Mouse (Mus musculus) liver, embryonic 14.5 days (tissue): Measurements from ENCODE around the gene Apoc1. TPM values are rescaled to one million over a fixed set of nuclear protein-coding genes. Genes with fewer than 3 reads are reported as not detected.

Source experiments
- ATAC-seq: fragments of 200-750 bp; cut with Nextera tagmentation; 2 replicates; pipeline ENCODE4 v1.8.0; 2017; ENCODE audit warnings: moderate number of reproducible peaks, mild to moderate bottlenecking, moderate library complexity; ENCODE audit not compliant: insufficient read depth
- DNase-seq, 3 experiments: peaks; one replicate each; pipeline ENCODE4 v3.0.0-alpha.2; 2012 to 2013; ENCODE audit warnings: low read depth in 3 of 3, low spot score in 3 of 3
- H3K27ac ChIP-seq: fragments of 300-500 bp; sonication (generic); 2 replicates; pipeline ENCODE4 v1.5.1; 2014; ENCODE audit warnings: moderate library complexity, mild to moderate bottlenecking, control low read depth, inconsistent platforms
- H3K27me3 ChIP-seq: fragments of 300-500 bp; sonication (generic); 2 replicates; pipeline ENCODE4 v1.6.1; 2014; ENCODE audit warnings: mild to moderate bottlenecking, low read length, moderate library complexity; ENCODE audit not compliant: control insufficient read depth, insufficient read depth
- H3K36me3 ChIP-seq: fragments of 300-500 bp; sonication (generic); replicated peaks from 2 replicates; pipeline ENCODE4 v1.6.1; 2014; ENCODE audit warnings: low read depth; ENCODE audit not compliant: control insufficient read depth, insufficient read depth
- H3K4me1 ChIP-seq, 2 experiments: fragments of 200-500 bp in 1 of 2; fragments of 300-500 bp in 1 of 2; sonication (generic) in 1 of 2; replicated peaks; 2 replicates each; pipeline ENCODE4 v1.6.1; 2012 to 2014; ENCODE audit warnings: antibody characterized with exemption in 1 of 2, inconsistent platforms in 1 of 2, low read length in 1 of 2; ENCODE audit not compliant: control insufficient read depth in 2 of 2, insufficient read depth in 2 of 2
- H3K4me2 ChIP-seq: fragments of 300-500 bp; sonication (generic); 2 replicates; pipeline ENCODE4 v1.6.1; 2014; ENCODE audit warnings: low read depth, mild to moderate bottlenecking, control low read depth, moderate library complexity
- H3K4me3 ChIP-seq, 2 experiments: fragments of 200-500 bp in 1 of 2; fragments of 300-500 bp in 1 of 2; sonication (generic) in 1 of 2; 2 replicates each; pipeline ENCODE4 v1.5.1; 2012 to 2014; ENCODE audit warnings: low read depth in 2 of 2, low read length in 2 of 2, mild to moderate bottlenecking in 2 of 2, control low read depth in 1 of 2, inconsistent platforms in 1 of 2, moderate library complexity in 1 of 2; ENCODE audit not compliant: insufficient read depth in 1 of 2
- H3K9ac ChIP-seq: fragments of 300-500 bp; sonication (generic); replicated peaks from 2 replicates; pipeline ENCODE4 v1.6.1; 2014; ENCODE audit warnings: mild to moderate bottlenecking, control low read depth, moderate library complexity
- H3K9me3 ChIP-seq: fragments of 300-500 bp; sonication (generic); 2 replicates; pipeline ENCODE4 v1.6.1; 2016; ENCODE audit warnings: low read length, mixed read lengths; ENCODE audit not compliant: control insufficient read depth
- CTCF ChIP-seq: IDR thresholded peaks from 2 replicates; pipeline ENCODE4 v1.5.1; 2016; ENCODE audit warnings: antibody characterized with exemption, low read depth, control low read depth
- EP300 ChIP-seq: IDR thresholded peaks from 2 replicates; pipeline ENCODE4 v1.6.1; 2016; ENCODE audit warnings: antibody characterized with exemption, low read depth
- WGBS: fragments of 180-500 bp; shearing (Covaris S2); extraction: QIAGEN DNeasy Blood & Tissue Kit; methylation state at CpG from one replicate; pipeline ENCODE4 v1.1.7; 2014; ENCODE audit not compliant: insufficient replicate concordance; 5-methylcytosine and 5-hydroxymethylcytosine counted together
- polyA plus RNA-seq, 2 experiments: library from polyadenylated mRNA; depleted of rRNA in 1 of 2; stranded (reverse) in 1 of 2; unstranded in 1 of 2; fragments of >200 nt; fragmentation: Nextera tagmentation in 1 of 2; extraction: Ambion mirVana in 1 of 2; gene quantifications; 2 replicates each; pipeline versions ENCODE4 v1.2.1 to v1.2.3; 2012 to 2014

Apoc1 gene
- polyA plus RNA-seq, 2 experiments: 204 to 390 TPM

DNA sequence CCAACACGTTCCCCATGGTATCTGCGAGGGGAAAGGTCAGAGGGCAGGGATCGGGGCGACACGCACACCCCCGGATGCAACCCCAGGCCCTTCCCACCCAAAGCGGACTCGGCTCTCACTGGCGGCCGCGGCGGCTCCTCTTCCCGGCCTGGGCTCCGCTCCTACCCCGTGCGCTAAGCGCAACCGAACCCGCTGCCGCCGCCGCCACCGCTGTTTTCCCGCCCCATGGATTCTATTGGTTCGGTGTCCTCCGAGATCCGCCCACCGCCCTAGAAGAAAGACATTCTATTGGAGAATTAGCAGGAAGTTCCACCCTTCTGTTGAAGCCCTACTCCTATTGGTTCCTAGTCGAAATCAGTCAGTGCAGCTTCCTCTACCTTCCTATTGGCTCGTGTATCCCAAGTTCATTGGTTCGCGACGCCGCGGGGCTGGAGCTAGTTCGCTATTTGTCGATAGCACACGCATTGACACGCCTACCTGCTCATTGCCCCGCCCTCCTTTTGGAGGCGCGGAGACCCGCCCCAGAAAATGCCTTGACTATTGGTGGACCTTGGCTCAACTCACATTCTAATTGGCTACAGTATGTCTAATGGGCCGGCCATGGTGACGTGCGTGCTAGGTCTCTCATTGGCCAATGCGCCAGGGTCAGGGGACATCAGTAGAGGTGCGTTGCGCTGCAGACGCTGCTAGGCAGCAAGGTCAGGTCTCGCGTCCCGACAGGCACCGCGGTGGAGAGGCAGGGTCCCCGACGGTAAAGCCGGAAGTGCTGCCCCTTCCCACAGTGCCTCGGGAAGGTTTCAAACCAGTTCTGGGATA lies 23.0 kb upstream of the Apoc1 start, which contains the start of gene Tomm40:
Gene Tomm40 (minus strand): TSS at position 200 of the 816 bp plus-strand sequence.
- peak; percentile 97 for ATAC-seq

DNA sequence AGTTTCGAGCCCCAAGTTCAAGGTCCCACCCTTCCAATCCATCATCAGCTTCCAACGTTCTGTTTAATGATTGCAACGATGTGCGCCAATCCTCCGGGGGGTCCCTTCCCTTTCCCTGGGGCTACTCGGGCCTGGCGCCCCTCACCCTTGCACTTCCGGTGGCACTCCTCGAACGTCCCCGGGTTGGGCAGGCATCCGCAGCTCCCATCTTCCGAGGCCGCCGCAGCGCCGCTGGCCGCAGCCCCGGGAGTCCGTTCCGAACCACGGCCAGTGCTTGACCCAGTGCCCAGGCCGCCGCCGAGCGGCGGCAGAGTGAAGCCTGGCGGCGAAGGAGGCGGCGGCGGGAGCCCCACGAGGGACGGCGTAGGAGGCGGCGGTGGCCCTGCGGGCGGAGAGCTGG lies 22.4 kb upstream of the Apoc1 start:
- H3K9ac ChIP-seq: peak overlapping the region; percentile 94
- under 1% methylated on average over 39 of the region's 39 CpGs for WGBS
- DNase-seq (no peak), ATAC-seq (no peak)
- H3K9me3 ChIP-seq: no peaks in the 10 kb centered on the region
- H3K4me3 ChIP-seq: peak overlapping the region; percentile 91 to 99
- H3K4me2 ChIP-seq: peak overlapping the region; percentile 98
- H3K4me1 ChIP-seq: peaks cover 14% of the 10 kb centered on the region in 2 experiments
- peak overlapping the region; percentile 31 for H3K27ac ChIP-seq
- TF ChIP-seq EP300 (no peak), CTCF (no peak)
- H3K36me3 ChIP-seq: peaks cover 25% of the 10 kb centered on the region
- H3K27me3 ChIP-seq: no peaks in the 10 kb centered on the region

More for the DNA sequence above, 23.0 kb upstream of the Apoc1 start, which contains the start of gene Tomm40:
- peak; percentile 100 for DNase-seq
- no peaks in the 10 kb centered on the region for H3K9me3 ChIP-seq
- H3K36me3 ChIP-seq: peaks cover 21% of the 10 kb centered on the region
- H3K27me3 ChIP-seq: no peaks in the 10 kb centered on the region
- H3K4me1 ChIP-seq: peaks cover 14% of the 10 kb centered on the region in 2 experiments
- TF ChIP-seq EP300 (no peak; the same call in 1 of the 2 replicates), CTCF (no peak)
- WGBS: under 1% methylated on average over 48 of the region's 59 CpGs
- peak within 1 kb of the TSS; percentile 94 for H3K9ac ChIP-seq
- H3K4me2 ChIP-seq: peak within 1 kb of the TSS; percentile 98
- peak within 1 kb of the TSS; percentile 74 for H3K27ac ChIP-seq
- peak within 1 kb of the TSS; percentile 91 to 99 for H3K4me3 ChIP-seq

GRCm38 (mm10) chr7:19713598-19713997 lies 21.1 kb upstream of the Apoc1 start:
- no peaks in the 10 kb centered on the region for H3K9me3 ChIP-seq
- TF ChIP-seq EP300: no peak
- TF ChIP-seq CTCF: no peak
- no peak overlapping the region for H3K27ac ChIP-seq
- no peaks in the 10 kb centered on the region for H3K27me3 ChIP-seq
- H3K4me2 ChIP-seq: no peak overlapping the region; the same call in 1 of the 2 replicates
- WGBS: 74% methylated on average over 9 of the region's 9 CpGs
- ATAC-seq (no peak), DNase-seq (no peak)
- no peak overlapping the region; a peak in 1 of 4 replicates for H3K4me3 ChIP-seq
- H3K36me3 ChIP-seq: peaks cover 35% of the 10 kb centered on the region
- H3K4me1 ChIP-seq: peaks cover 14% of the 10 kb centered on the region in 2 experiments
- H3K9ac ChIP-seq: no peak overlapping the region

GRCm38 (mm10) chr7:19713196-19713595 lies 20.7 kb upstream of the Apoc1 start:
- Histone ChIP-seq H3K9ac (no peak overlapping the region), H3K9me3 (no peaks in the 10 kb centered on the region), H3K4me2 (no peak overlapping the region), H3K27ac (no peak overlapping the region), H3K4me3 (no peak overlapping the region), H3K27me3 (no peaks in the 10 kb centered on the region), H3K36me3 (peaks cover 38% of the 10 kb centered on the region), H3K4me1 (peaks cover 14% of the 10 kb centered on the region in 2 experiments)
- WGBS: 44% methylated on average over 4 of the region's 4 CpGs
- ATAC-seq (no peak), DNase-seq (no peak)
- TF ChIP-seq CTCF (peak; percentile 65), EP300 (no peak)

DNA sequence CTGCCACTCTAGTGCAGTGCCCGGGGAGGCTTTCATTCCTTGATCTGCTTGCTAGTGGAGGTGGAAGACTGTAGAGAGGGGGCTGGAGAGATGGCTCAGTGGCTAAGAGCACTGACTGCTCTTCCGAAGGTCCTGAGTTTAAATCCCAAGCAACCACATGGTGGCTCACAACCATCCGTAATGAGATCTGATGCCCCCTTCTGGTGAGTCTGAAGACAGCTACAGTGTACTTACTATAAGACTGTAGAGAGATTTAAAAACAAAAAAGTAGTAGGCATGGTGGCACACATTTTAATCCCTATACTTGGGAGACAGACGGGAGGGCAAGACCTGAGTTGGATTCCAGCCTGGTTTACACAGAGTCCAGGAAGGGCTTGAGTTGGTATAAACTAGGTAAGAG lies 20.0 kb upstream of the Apoc1 start:
- H3K4me2 ChIP-seq: no peak overlapping the region
- ATAC-seq (no peak), DNase-seq (no peak)
- no peak overlapping the region for H3K4me3 ChIP-seq
- peak; percentile 57 for TF ChIP-seq CTCF
- no peak for TF ChIP-seq EP300
- H3K36me3 ChIP-seq: peaks cover 42% of the 10 kb centered on the region
- 69% methylated on average over 4 of the region's 4 CpGs for WGBS
- H3K9me3 ChIP-seq: no peaks in the 10 kb centered on the region
- no peak overlapping the region for H3K27ac ChIP-seq
- H3K4me1 ChIP-seq: peaks cover 14% of the 10 kb centered on the region in 2 experiments
- no peaks in the 10 kb centered on the region for H3K27me3 ChIP-seq
- H3K9ac ChIP-seq: no peak overlapping the region
